ENCODE assay signal across 10 mouse cellular contexts in the genomic region with DNA sequence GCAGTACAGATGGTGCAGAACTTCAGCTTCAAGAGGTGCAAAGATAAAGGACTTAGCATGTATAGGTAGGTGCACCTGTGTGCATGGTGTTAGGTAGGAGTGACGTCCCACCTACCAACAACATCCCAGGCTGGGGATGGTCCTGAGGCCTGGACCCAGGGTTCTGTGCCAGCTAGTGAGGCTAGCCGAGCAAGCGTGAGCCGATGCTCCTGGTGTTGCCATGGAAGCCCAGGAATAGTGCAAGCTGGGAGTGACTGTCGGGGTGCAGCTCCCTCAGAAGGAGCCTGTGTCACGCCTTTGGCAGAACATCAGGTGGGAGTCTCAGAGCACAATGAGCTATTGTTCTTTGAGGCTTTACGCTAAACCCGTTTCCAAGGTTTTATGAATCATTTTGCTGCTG.
A peak's percentile ranks its signal among the peaks of the same experiment; 100 is the strongest.
DNase-seq lines count a peak whose midpoint lies in the region; ATAC-seq lines count a peak whose summit lies in the region.
"Had no signal": no experiment of that assay in that cellular context is flagged by ENCODE, and none has a peak within 500 bp of the region (broad histone marks: within the 10 kb centered on the region; RNA-seq: fewer than 3 reads in every experiment).

No protein-coding gene starts in this region.

- H3K27ac ChIP-seq in hindbrain, embryonic 13.5 days, result no peak overlapping the region
- H3K27ac ChIP-seq in hindbrain, embryonic 12.5 days, result no peak overlapping the region
- no peak overlapping the region for H3K27ac ChIP-seq in stomach, embryonic 16.5 days (ENCODE audit: low read length)
- H3K27ac ChIP-seq: neural tube, embryonic 13.5 days; stomach, embryonic 15.5 days had no signal

- peaks cover 61% of the 10 kb centered on the region for H3K27me3 ChIP-seq in hindbrain, embryonic 13.5 days
- H3K27me3 ChIP-seq in hindbrain, embryonic 12.5 days, result peaks cover 9% of the 10 kb centered on the region
- H3K27me3 ChIP-seq in stomach, embryonic 16.5 days (ENCODE audit: control insufficient read depth, insufficient read depth, low read length), result no peaks in the 10 kb centered on the region

- H3K9me3 ChIP-seq in hindbrain, embryonic 13.5 days, result no peaks in the 10 kb centered on the region
- H3K9me3 ChIP-seq in hindbrain, embryonic 12.5 days (replicated peaks), result no peaks in the 10 kb centered on the region
- no peaks in the 10 kb centered on the region for H3K9me3 ChIP-seq in stomach, embryonic 16.5 days (replicated peaks; ENCODE audit: control insufficient read depth, low read length)
- H3K9me3 ChIP-seq: neural tube, embryonic 13.5 days; stomach, embryonic 15.5 days had no signal

- WGBS in hindbrain, embryonic 13.5 days, result 62% methylated on average over 8 of the region's 8 CpGs
- WGBS in hindbrain, embryonic 12.5 days, result 50% methylated on average over 8 of the region's 8 CpGs
- 57% methylated on average over 8 of the region's 8 CpGs for WGBS in stomach, embryonic 16.5 days

- H3K4me2 ChIP-seq in hindbrain, embryonic 13.5 days, result no peak overlapping the region
- no peak overlapping the region for H3K4me2 ChIP-seq in hindbrain, embryonic 12.5 days (replicated peaks)
- H3K4me2 ChIP-seq in stomach, embryonic 16.5 days (ENCODE audit: low read depth, low read length), result no peak overlapping the region
- H3K4me2 ChIP-seq: neural tube, embryonic 13.5 days; stomach, embryonic 15.5 days had no signal

- ATAC-seq in hindbrain, embryonic 13.5 days (ENCODE audit: low FRiP score), result peak; percentile 36; the same call in 1 of the 2 replicates
- ATAC-seq in hindbrain, embryonic 12.5 days (ENCODE audit: low FRiP score), result no peak
- ATAC-seq in frontal cortex, adult (ENCODE audit: low TSS enrichment), result peak; percentile 68
- ATAC-seq in stomach, embryonic 16.5 days (ENCODE audit: insufficient read depth, low FRiP score), result peak; percentile 50; the same call in 1 of the 2 replicates

- no peak overlapping the region for H3K9ac ChIP-seq in hindbrain, embryonic 13.5 days
- H3K9ac ChIP-seq in hindbrain, embryonic 12.5 days, result no peak overlapping the region
- H3K9ac ChIP-seq in stomach, embryonic 16.5 days (ENCODE audit: low read length), result no peak overlapping the region
- H3K9ac ChIP-seq: neural tube, embryonic 13.5 days; stomach, embryonic 15.5 days had no signal

- H3K4me1 ChIP-seq in hindbrain, embryonic 13.5 days (replicated peaks), result peaks cover 20% of the 10 kb centered on the region
- H3K4me1 ChIP-seq in hindbrain, embryonic 12.5 days, result peaks cover 9% of the 10 kb centered on the region; the same call in 1 of the 2 replicates
- 0 out of 2 replicates have a peak, but pooled peaks cover 3% of the 10 kb centered on the region for H3K4me1 ChIP-seq in stomach, embryonic 16.5 days (ENCODE audit: control insufficient read depth, insufficient read depth, low read length)

- intact Hi-C loops in left cerebral cortex, postnatal 10 days (cut with DNase I), result loop anchor here (10.0 kb wide), 1 partner anchor 174 kb away; no protein-coding TSS in a partner anchor

- peak; percentile 40 to 46 for DNase-seq in left cerebral cortex, postnatal 10 days (ENCODE audit: extremely low spot score in 1 of 2, low spot score in 2 of 2)
- no peak for DNase-seq in cerebellum, adult 11-12 months
- DNase-seq in heart, adult 9 months (ENCODE audit: low spot score in 2 of 2), result no peak
- DNase-seq in urinary bladder, adult 2 months (ENCODE audit: low spot score), result no peak

- no peak overlapping the region for H3K4me3 ChIP-seq in hindbrain, embryonic 13.5 days
- H3K4me3 ChIP-seq in hindbrain, embryonic 12.5 days, result no peak overlapping the region
- no peak overlapping the region for H3K4me3 ChIP-seq in stomach, embryonic 16.5 days (replicated peaks; ENCODE audit: low read length)
- H3K4me3 ChIP-seq: neural tube, embryonic 13.5 days; stomach, embryonic 15.5 days had no signal

- no peaks in the 10 kb centered on the region for H3K36me3 ChIP-seq in hindbrain, embryonic 13.5 days
- no peaks in the 10 kb centered on the region for H3K36me3 ChIP-seq in hindbrain, embryonic 12.5 days
- H3K36me3 ChIP-seq in stomach, embryonic 16.5 days (ENCODE audit: control insufficient read depth, insufficient read depth, low read length), result no peaks in the 10 kb centered on the region
- H3K36me3 ChIP-seq: neural tube, embryonic 13.5 days; stomach, embryonic 15.5 days had no signal

Comparison
In these comparisons a context has a peak if more than half of its experiments do, and no peak if none do; other contexts are left out.
1. DNase-seq: peak in left cerebral cortex, postnatal 10 days (2 of 2); none in cerebellum, adult 11-12 months (single experiment), heart, adult 9 months (0 of 2) and urinary bladder, adult 2 months (single experiment).